Mouse (Mus musculus): ENCODE measurements around the gene Nme8.

DNA sequence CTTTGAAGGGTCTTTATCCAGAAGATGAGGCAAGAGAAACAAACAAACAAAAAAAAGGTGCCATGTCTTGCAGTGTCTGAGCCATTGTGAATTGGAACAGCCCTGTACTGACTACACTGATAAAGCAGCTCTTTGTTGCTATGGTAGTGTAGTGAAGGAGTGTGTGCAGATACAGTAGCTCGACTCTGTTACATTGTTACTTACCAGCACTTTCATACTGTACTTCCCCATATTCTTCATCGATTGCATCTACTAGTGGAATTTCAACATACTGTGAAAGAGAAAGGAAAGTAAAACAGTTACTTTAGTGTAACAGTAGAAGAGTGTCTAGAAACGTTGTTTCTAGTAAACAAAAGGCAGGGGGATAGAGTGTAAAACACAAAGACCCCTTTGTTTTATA is 7.6 kb downstream of the Nme8 start:
- TF ChIP-seq ZC3H11A (IDR thresholded peaks at IDR 0.05; ENCODE audit: borderline replicate concordance, low read depth, low read length) (no peak), CHD2 (IDR thresholded peaks at IDR 0.05; ENCODE audit: low read depth, low read length) (no peak)
